Mouse (Mus musculus) hematopoietic stem cell, adult 5-6 weeks (primary cell): Measurements from ENCODE around the gene Pgpep1l. TPM values are rescaled to one million over a fixed set of nuclear protein-coding genes. Genes with fewer than 3 reads are reported as not detected.
"Not testable (repeated sequence)": the region's sequence is repeated elsewhere in the genome, so short reads cannot be mapped to it uniquely, and the experiment has no call there.

Source experiments
- ATAC-seq, 2 experiments: fragments of 125-278 bp in 1 of 2; replicated peaks in 1 of 2; 2 replicates each; pipeline ENCODE4 v1.8.0; 2016 to 2017; ENCODE audit warnings: inconsistent platforms in 2 of 2, mild to moderate bottlenecking in 2 of 2, moderate number of reproducible peaks in 2 of 2, low read depth in 1 of 2, moderate TSS enrichment in 1 of 2; ENCODE audit not compliant: low FRiP score in 2 of 2, poor library complexity in 2 of 2, severe bottlenecking in 2 of 2, insufficient read depth in 1 of 2, low TSS enrichment in 1 of 2
- total RNA-seq: library from RNA; stranded (forward); fragments of 172-1452, 232-1000 nt; gene quantifications from 2 replicates; pipeline ENCODE4 v1.2.3, GENCODE M21; 2017

Pgpep1l gene
- total RNA-seq = not detected in 2 replicates

DNA sequence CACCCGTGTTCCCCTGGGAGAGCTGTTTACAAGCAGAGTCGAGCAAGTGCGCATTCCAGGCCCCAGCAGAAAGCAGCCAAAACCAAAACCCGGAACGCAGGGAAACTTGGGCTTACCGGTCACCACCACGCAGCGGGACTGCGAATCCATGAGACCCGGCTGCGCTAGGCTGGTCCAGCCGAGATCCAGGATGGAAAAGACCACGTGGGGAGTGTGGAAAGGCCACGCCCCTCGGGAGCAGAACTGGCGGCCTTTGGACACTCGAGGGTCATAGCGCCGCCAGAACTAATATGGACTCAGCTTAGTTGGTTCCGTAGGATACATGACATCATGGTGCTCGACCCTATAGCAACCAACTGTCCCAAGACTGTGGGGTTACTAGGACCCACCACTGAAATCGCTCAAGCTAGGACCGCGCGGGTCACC lies at the start of gene Pgpep1l:
Gene Pgpep1l (minus strand): TSS at position 206 of the 426 bp plus-strand sequence.
- ATAC-seq = no peak

DNA sequence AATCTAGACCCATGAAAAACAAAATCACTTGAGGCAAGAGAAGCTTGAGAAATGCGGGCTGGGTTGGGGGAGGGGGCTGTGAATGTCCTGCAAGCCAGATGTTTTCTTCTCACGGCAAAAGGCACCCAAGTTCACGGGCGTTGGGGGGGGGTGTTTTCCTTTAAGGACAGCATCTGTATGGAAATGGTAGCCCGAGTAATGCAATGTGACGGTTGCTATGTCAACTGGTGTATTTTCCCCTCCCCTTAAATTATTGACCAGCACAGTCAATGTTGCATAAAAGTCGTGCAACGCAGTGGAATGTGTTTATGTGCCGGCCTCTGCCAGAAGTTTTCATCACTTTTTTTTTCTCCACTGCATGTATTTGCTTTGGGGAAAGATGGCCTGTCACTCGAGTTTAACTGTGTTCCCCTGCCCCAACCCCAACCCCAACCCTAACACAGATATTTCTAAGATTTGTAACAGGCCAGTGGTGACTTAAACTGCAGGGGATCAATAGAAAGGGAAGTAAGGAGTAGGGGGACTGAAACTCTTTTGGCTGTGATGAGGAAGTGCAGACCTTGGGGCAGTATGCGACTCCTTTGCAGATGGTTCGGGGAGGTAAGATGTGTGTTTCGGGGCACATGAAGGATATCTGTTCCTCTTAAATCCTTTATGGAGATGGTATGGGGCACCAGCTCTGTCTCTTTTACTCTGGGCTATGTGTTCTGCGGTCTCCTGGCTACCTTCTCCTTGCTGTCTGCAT lies 49.2 kb upstream of the Pgpep1l start:
- ATAC-seq = no peak

DNA sequence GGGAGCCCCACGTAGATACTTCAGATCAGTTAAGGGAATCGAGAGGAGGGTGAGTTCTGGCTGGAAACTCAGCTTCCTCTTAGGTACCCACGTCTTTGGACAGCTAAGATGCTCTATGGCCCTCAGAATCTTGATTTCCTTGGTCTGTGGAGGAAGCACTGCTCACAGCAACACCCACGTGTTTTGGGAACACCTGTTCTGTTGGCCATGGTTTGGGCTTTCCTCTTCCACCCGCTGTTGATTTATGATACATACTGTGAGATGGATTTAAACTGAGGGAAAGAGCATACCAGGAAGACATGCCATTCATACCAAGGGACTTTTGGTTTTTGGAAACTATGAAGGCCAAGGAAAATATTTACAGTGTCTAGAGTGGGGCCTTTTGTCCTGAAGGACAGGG lies 48.4 kb upstream of the Pgpep1l start:
- ATAC-seq = no peak

DNA sequence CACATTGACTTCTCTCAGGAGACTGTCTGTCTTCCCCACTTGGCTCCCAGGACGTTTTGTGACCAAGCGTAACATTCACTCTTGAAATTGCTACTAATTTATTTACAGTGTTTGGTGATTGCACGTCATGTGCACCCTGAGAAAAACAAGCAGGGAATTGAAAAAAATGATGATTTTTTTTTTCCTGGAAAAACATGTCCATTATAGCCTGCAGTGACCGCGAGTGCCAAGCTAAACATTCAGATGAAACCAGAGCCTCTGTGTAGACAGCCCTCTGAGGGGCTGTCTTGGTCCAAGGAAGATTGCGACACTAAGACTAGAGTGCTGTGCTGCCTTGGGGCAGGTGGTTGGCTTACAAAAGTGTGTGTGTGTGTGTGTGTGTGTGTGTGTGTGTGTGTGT lies 47.4 kb upstream of the Pgpep1l start:
- ATAC-seq = no peak

GRCm38 (mm10) chr7:68306756-68307155 lies 42.7 kb upstream of the Pgpep1l start:
- no peak for ATAC-seq

DNA sequence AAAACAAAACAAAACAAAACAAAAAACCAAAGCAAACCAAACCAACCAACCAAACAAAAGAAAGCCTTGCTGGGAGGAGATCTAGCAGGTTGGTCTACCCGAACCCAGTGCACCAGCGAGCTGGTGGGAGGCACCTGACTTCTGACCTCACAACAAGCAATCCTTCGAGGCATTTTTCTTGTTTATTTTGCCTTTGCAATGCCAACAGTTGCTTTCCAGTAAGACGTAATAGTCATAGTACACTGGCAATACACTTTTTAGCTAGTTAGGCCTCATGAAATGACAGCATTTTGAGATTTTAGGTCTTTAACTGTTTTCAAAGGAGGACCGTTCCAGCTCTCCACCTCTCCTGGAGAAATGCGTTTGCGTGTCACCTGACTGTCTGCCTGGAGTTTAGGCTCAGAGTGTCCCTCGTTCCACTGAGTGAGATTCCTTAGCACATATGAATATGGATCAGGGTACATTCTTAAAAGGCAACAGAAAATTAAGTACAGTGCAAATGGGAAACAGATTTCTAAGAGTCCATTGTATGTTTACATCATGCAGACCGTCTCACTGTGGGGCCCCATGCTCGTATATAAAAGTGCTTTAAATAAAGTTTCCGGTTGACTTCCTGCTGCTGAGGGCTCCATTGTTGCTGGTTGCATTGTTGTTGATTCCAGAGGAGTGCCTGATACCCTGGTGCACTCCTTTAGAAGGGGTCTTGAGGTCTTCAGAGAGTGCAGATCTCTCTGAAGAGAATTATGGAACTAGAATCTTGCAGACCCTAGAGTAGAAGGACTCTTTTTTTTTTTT lies 41.9 kb upstream of the Pgpep1l start:
- no peak for ATAC-seq

GRCm38 (mm10) chr7:68303685-68304084 lies 39.7 kb upstream of the Pgpep1l start:
- ATAC-seq = no peak

DNA sequence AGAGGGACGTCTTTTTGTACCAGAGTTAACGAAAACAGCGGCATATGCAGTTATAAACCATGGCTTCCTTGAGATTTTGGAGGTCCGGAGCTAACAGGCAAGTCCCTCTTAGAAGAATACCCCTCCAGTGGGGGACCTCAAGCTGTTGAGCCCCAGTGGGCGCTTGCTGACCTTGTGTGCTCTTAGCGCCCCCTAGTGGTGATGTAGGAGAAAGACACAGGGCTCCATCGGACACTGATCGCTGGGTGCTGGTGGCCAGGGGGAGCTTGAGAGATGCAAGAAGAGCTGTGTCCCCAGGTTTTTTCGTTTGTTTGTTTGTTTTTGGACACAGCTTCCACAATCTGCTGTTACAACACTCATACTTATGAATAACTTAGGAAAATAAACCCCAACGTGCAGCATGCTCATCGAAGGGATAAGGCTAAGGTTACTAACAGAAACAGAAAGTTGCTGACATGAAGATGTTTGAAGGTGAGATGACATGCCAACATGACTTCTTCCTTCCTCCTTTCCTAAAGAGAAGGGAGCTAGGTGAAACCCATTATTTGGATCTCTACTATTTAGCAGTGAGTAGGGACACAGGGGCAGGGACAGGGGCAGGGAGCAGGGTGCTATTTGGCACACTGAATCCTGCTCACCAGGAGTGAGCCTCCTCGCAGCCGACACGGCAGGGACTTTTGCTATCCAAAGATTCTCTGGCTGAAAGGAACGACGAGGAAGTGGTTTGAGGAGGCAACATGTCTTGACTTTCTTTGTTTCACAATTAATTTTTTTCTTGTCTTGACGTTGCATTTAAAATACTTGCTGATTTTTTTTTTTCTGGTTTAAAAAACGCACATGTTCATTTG lies 38.8 kb upstream of the Pgpep1l start:
- peak; percentile 85 to 89 for ATAC-seq

DNA sequence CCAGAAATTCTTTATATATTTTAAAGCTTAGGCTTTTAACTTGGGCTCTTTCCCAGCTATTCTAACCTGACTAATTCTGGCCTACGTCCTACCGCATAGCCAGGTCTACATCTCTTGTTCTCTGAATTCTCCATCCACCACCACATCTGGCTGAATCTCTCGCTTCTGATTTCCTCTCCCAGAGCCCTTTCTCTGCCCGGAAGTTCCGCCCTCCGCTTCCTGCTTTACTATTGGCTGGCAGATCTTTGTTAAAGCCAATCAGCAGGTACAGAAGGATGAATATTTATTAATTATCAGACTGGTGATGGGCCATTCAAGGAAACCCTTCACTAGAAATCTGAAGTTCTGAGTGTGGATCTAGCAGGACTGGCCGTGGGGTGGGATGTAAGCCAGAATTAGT lies 37.1 kb upstream of the Pgpep1l start:
- ATAC-seq = no peak

GRCm38 (mm10) chr7:68298381-68299076 lies 34.5 kb upstream of the Pgpep1l start:
- ATAC-seq = peak; percentile 23 to 24; a peak in 1 of 4 replicates

DNA sequence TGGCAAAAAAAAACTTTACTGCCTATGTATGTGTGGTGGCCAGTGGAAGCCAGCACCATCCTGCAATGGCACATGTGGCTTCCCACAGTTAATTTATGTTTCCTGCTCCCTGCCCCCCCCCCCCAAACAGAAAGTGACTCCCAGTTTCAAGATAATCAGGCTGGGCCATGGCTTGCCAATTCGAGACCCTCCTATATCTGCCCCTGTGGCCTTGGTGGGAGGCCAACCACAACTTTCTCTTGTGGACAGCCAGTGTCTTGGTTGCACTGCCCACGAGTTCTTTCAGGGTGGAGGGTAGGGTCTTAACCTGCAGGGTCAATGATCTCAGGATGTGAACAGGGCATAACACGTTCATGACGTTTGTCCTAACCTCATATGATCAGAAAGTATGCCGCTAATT lies 32.5 kb upstream of the Pgpep1l start:
- ATAC-seq = peak; percentile 33 to 51; a peak in 2 of 4 replicates

DNA sequence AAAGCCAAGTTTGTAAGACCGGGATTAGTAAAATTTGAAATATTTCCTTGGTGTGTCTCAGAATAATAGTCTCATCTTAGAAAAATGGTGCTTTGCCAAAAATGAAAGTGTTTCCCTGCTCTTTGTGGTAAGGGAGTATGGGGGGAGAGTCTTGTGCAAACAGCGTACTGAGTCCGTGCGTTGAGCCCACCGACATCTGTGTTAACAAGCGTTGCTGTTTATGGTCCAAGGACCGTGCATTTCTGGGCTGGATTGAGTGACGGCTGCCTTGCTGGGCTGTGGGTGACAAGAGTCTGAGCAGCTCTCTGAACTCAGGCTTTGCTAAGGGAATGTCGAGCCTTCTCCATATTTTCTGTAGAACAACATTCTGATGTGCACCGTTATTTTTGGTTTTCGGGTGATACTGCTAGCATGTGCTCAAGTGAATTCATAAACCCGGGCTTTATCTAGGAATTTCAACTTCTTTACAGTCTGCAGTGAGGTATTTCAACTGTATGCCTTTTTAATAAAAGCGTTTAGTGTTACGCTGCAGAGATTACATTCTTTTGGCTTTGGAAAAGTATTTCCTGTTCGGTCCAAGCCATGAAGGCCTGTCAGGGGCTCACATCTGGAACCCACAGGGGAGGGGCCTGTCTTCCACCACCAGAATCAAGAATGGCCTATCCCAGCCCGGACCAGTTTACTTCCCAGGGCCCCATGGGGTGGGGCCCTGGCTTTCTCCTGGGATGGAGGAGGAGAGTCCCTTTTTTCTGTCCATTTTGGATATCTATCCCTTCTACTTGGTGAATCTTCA lies 30.2 kb upstream of the Pgpep1l start:
- ATAC-seq = 0 out of 4 replicates have a peak, but pooled peaks of 1 of the 2 experiments have one; percentile 20

DNA sequence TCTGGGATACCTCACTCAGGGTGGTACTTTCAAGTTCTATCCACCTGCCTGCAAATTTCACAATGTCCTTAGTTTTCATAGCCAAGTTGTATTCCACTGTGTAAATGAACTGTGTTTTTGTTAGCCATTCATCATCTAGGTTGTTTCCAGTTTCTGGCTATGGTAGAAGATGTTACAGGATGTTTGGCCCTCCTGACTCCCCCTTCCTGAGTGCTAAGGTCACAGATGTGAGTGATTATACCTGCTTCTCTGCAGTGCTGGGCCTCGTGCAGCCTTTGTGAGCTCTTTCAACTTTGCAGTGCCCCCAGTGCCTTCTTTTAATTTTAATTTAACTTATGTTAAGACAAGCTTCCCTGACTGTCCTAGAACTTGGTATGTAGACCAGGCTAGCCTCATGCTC lies 27.6 kb upstream of the Pgpep1l start:
- no peak for ATAC-seq

DNA sequence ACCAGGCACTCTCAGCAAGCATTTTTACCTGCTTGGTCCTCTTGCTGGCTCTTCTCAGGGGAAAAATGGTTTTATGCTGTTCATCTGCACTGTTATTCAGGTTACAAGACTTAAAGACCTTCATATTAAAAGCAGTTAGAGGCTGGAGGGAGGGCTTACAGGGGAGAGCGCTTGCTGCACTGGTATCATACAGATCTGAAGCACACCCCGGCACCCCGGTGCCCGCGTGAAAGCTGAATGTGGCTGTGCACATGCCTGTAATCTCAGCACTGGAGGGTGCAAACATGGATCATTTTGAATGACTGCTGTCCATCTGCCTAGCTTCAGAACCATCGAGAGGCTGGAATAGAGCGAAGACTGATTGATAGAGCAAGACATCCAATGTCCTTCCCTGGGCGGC lies 25.0 kb upstream of the Pgpep1l start:
- ATAC-seq = no peak

DNA sequence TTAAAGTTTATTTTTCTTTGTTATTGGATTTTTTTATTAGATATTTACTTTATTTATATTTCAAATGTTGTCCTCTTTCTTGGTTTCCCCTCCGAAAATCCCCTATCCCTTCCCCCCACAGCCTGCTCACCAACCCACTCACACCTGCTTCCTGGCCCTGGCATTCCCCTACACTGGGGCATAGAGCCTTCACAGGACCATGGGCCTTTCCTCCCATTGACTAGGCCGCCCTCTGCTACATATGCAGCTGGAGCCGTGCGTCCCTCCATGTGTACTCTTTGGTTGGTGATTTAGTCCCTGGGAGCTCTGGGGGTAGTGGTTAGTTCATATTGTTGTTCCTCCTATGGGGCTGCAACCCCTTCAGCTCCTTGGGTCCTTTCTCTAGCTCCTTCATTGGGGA lies 24.0 kb upstream of the Pgpep1l start:
- not testable (repeated sequence) for ATAC-seq

DNA sequence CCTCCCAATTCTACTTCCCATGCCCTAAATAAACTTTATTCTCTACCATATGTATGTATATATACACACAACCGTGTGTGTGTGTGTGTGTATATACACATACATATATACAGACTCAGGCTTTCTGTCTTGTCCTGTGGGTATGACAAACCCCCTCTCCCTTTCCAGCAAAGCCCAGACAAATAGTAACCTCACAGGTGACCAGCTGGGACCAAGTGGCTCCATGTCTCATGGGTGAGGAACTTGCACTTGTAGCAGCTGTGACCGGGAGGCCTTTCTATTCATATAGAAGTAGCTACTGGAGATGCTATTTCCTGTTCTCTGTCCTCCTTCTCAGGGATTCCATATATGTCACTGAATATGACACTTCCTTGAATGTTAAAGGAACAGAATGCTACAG lies 23.5 kb upstream of the Pgpep1l start:
- no peak for ATAC-seq
